Mouse (Mus musculus) megakaryocyte, embryonic 14.5 days (primary cell): ENCODE results near the gene Cdc42. TPM values are rescaled to one million over a fixed set of nuclear protein-coding genes. Genes with fewer than 3 reads are reported as not detected.
A peak's percentile ranks its signal among the peaks of the same experiment; 100 is the strongest.

Experiments used
- H3K27me3 ChIP-seq: replicated peaks from 2 replicates; pipeline ENCODE3; 2012; ENCODE audit warnings: inconsistent platforms
- H3K36me3 ChIP-seq: replicated peaks from 2 replicates; pipeline ENCODE3; 2012; ENCODE audit warnings: low read length, inconsistent platforms, mixed read lengths
- H3K4me1 ChIP-seq: 2 replicates; pipeline ENCODE4 v1.6.1; 2012; ENCODE audit warnings: inconsistent platforms
- H3K4me3 ChIP-seq: replicated peaks from 2 replicates; pipeline ENCODE3; 2012; ENCODE audit warnings: moderate library complexity, mild to moderate bottlenecking, inconsistent platforms
- H3K9me3 ChIP-seq: 2 replicates; pipeline ENCODE4 v1.6.1; 2012; ENCODE audit warnings: inconsistent platforms
- FLI1 ChIP-seq: IDR thresholded peaks from 2 replicates; pipeline ENCODE4 v1.6.1; 2012; ENCODE audit warnings: low read length, inconsistent platforms, mixed read lengths
- GATA1 ChIP-seq: IDR thresholded peaks from 3 replicates; pipeline ENCODE4 v1.6.1; 2012; ENCODE audit warnings: mixed read lengths, low read length, inconsistent platforms, borderline replicate concordance
- polyA plus RNA-seq: library from polyadenylated mRNA; stranded (reverse); fragments of >175 nt; gene quantifications from 2 replicates; pipeline ENCODE4 v1.2.3, GENCODE M21; 2012; ENCODE audit warnings: low replicate concordance; ENCODE audit not compliant: insufficient read depth

The Cdc42 gene
- polyA plus RNA-seq, 1 experiment, result 28.1 TPM

- peaks cover 89% of the 10 kb centered on the region for H3K4me1 ChIP-seq
- H3K36me3 ChIP-seq, result no peaks in the 10 kb centered on the region
- no peaks in the 10 kb centered on the region for H3K9me3 ChIP-seq
- H3K27me3 ChIP-seq, result no peaks in the 10 kb centered on the region
- H3K4me3 ChIP-seq, result peak overlapping the region; percentile 57
- TF ChIP-seq FLI1 (no peak), GATA1 (no peak)
Measured at GRCm38 (mm10) chr4:137371596-137372523, 14.3 kb upstream of the Cdc42 start.

GRCm38 (mm10) chr4:137369954-137370750 lies 12.6 kb upstream of the Cdc42 start:
- H3K36me3 ChIP-seq, result no peaks in the 10 kb centered on the region
- no peaks in the 10 kb centered on the region for H3K27me3 ChIP-seq
- peaks cover 89% of the 10 kb centered on the region for H3K4me1 ChIP-seq
- H3K4me3 ChIP-seq, result peak overlapping the region; percentile 87
- TF ChIP-seq FLI1, result no peak
- TF ChIP-seq GATA1, result no peak
- no peaks in the 10 kb centered on the region for H3K9me3 ChIP-seq

GRCm38 (mm10) chr4:137368198-137368597 lies 10.7 kb upstream of the Cdc42 start:
- H3K9me3 ChIP-seq, result no peaks in the 10 kb centered on the region
- H3K4me3 ChIP-seq, result peak overlapping the region; percentile 85
- no peak for TF ChIP-seq FLI1
- no peak for TF ChIP-seq GATA1
- peaks cover 83% of the 10 kb centered on the region for H3K4me1 ChIP-seq
- H3K27me3 ChIP-seq, result no peaks in the 10 kb centered on the region
- no peaks in the 10 kb centered on the region for H3K36me3 ChIP-seq

- H3K9me3 ChIP-seq, result no peaks in the 10 kb centered on the region
- no peaks in the 10 kb centered on the region for H3K36me3 ChIP-seq
- H3K4me3 ChIP-seq, result peak overlapping the region; percentile 85
- TF ChIP-seq FLI1 (no peak), GATA1 (no peak)
- H3K4me1 ChIP-seq, result peaks cover 77% of the 10 kb centered on the region
- no peaks in the 10 kb centered on the region for H3K27me3 ChIP-seq
Measured at GRCm38 (mm10) chr4:137367275-137368088, 10.0 kb upstream of the Cdc42 start.

- TF ChIP-seq GATA1 (no peak), FLI1 (no peak)
- no peak overlapping the region for H3K4me3 ChIP-seq
- H3K36me3 ChIP-seq, result no peaks in the 10 kb centered on the region
- no peaks in the 10 kb centered on the region for H3K9me3 ChIP-seq
- H3K4me1 ChIP-seq, result peaks cover 77% of the 10 kb centered on the region
- no peaks in the 10 kb centered on the region for H3K27me3 ChIP-seq
Measured at GRCm38 (mm10) chr4:137366097-137366496, 8.6 kb upstream of the Cdc42 start.

- H3K36me3 ChIP-seq, result no peaks in the 10 kb centered on the region
- no peak for TF ChIP-seq FLI1
- no peak for TF ChIP-seq GATA1
- H3K9me3 ChIP-seq, result no peaks in the 10 kb centered on the region
- H3K27me3 ChIP-seq, result no peaks in the 10 kb centered on the region
- peaks cover 77% of the 10 kb centered on the region for H3K4me1 ChIP-seq
- peak overlapping the region; percentile 72 for H3K4me3 ChIP-seq
Measured at GRCm38 (mm10) chr4:137365356-137366062, 8.0 kb upstream of the Cdc42 start.

GRCm38 (mm10) chr4:137364826-137365225 lies 7.3 kb upstream of the Cdc42 start:
- no peaks in the 10 kb centered on the region for H3K27me3 ChIP-seq

GRCm38 (mm10) chr4:137360996-137361395 lies 3.5 kb upstream of the Cdc42 start:
- no peaks in the 10 kb centered on the region for H3K27me3 ChIP-seq
- H3K9me3 ChIP-seq, result no peaks in the 10 kb centered on the region
- TF ChIP-seq GATA1, result no peak
- TF ChIP-seq FLI1, result no peak
- peaks cover 59% of the 10 kb centered on the region for H3K4me1 ChIP-seq
- no peak overlapping the region for H3K4me3 ChIP-seq
- H3K36me3 ChIP-seq, result no peaks in the 10 kb centered on the region

More at GRCm38 (mm10) chr4:137364826-137365225, 7.3 kb upstream of the Cdc42 start:
- no peak overlapping the region for H3K4me3 ChIP-seq
- H3K9me3 ChIP-seq, result no peaks in the 10 kb centered on the region
- peaks cover 75% of the 10 kb centered on the region for H3K4me1 ChIP-seq
- no peak for TF ChIP-seq FLI1
- no peak for TF ChIP-seq GATA1
- no peaks in the 10 kb centered on the region for H3K36me3 ChIP-seq

GRCm38 (mm10) chr4:137358291-137359002 lies 927 bp upstream of the Cdc42 start:
- Histone ChIP-seq H3K4me3 (peak overlapping the region; percentile 93), H3K9me3 (no peaks in the 10 kb centered on the region)
- TF ChIP-seq GATA1, result no peak
- no peak for TF ChIP-seq FLI1

More at GRCm38 (mm10) chr4:137358291-137359002, 927 bp upstream of the Cdc42 start:
- Histone ChIP-seq H3K27me3 (no peaks in the 10 kb centered on the region), H3K36me3 (peaks cover 12% of the 10 kb centered on the region), H3K4me1 (peaks cover 57% of the 10 kb centered on the region)
